Mouse (Mus musculus): ENCODE measurements around the gene Nrip1.

GRCm38 (mm10) chr16:76314013-76314950, 59.3 kb downstream of the Nrip1 start:
- TF ChIP-seq EP300 (IDR thresholded peaks at IDR 0.05; ENCODE audit: low read length), result no peak
- no peak for TF ChIP-seq USF1 (IDR thresholded peaks at IDR 0.05; ENCODE audit: low read depth, low read length)
- TF ChIP-seq UBTF (IDR thresholded peaks at IDR 0.05; ENCODE audit: low read depth, low read length), result no peak
- no peak for TF ChIP-seq ETS1 (conservative IDR thresholded peaks at IDR 0.05; ENCODE audit: low read depth, low read length)
- no peak for TF ChIP-seq POLR2A (IDR thresholded peaks at IDR 0.05; ENCODE audit: low read depth, low read length)
- no peak for TF ChIP-seq ZKSCAN1 (IDR thresholded peaks at IDR 0.05; ENCODE audit: borderline replicate concordance, low read depth, low read length)
- no peak for TF ChIP-seq MEF2A (IDR thresholded peaks at IDR 0.05; ENCODE audit: borderline replicate concordance, low read depth, low read length)

Measured in CH12.LX (cell line).